Mouse (Mus musculus): Measurements from ENCODE around the gene Hnrnpab. TPM values are rescaled to one million over a fixed set of nuclear protein-coding genes. Genes with fewer than 3 reads are reported as not detected.
"Not testable (repeated sequence)": the region's sequence is repeated elsewhere in the genome, so short reads cannot be mapped to it uniquely, and the experiment has no call there.

The Hnrnpab gene
- polyA plus RNA-seq, 1 experiment from 2014 or later = 530 TPM

DNA sequence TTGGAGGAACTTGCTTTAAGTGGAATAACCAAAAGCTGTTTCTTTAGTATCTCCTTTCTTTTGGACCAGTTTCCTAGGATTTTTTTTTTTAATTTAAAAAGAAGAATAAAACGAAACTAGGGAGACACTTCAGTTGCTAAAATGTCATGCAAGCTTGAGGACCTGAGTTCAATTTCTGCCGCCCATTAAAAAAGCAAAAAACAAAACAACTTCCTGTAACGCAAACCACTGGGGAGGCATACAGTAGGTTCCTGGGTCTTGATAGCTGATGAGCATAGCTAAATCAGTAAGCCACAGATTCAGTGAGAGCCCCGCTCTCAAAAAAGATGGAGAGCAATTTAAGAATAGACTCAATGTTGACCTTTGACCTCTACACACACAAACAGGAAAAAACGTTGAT is 31.9 kb upstream of the Hnrnpab start:
- H3K36me3 ChIP-seq (ENCODE audit: control insufficient read depth, insufficient read depth, low read length) = no peaks in the 10 kb centered on the region
- ATAC-seq (ENCODE audit: low FRiP score, low TSS enrichment) = no peak
- no peaks in the 10 kb centered on the region for H3K9me3 ChIP-seq (ENCODE audit: control insufficient read depth, low read length)
- H3K4me1 ChIP-seq (ENCODE audit: control insufficient read depth, insufficient read depth, low read length) = peaks cover 12% of the 10 kb centered on the region
- no peak overlapping the region for H3K9ac ChIP-seq (replicated peaks; ENCODE audit: low read length)
- 73% methylated on average over 5 of the region's 5 CpGs for WGBS
- DNase-seq = no peak
- no peak overlapping the region for H3K27ac ChIP-seq (replicated peaks; ENCODE audit: low read depth, low read length)
- no peak overlapping the region for H3K4me3 ChIP-seq (replicated peaks; ENCODE audit: low read depth, low read length)
- H3K4me2 ChIP-seq (ENCODE audit: low read length) = no peak overlapping the region
- H3K27me3 ChIP-seq (ENCODE audit: control insufficient read depth, insufficient read depth, low read length) = peaks cover 3% of the 10 kb centered on the region; the same call in 1 of the 2 replicates

- Histone ChIP-seq H3K36me3 (ENCODE audit: control insufficient read depth, insufficient read depth, low read length) (no peaks in the 10 kb centered on the region), H3K4me2 (ENCODE audit: low read length) (peak overlapping the region; percentile 17; the same call in 1 of the 2 replicates), H3K27ac (replicated peaks; ENCODE audit: low read depth, low read length) (no peak overlapping the region), H3K4me1 (ENCODE audit: control insufficient read depth, insufficient read depth, low read length) (peaks cover 12% of the 10 kb centered on the region), H3K27me3 (ENCODE audit: control insufficient read depth, insufficient read depth, low read length) (peaks cover 3% of the 10 kb centered on the region; the same call in 1 of the 2 replicates), H3K9ac (replicated peaks; ENCODE audit: low read length) (no peak overlapping the region; the same call in 1 of the 2 replicates), H3K9me3 (ENCODE audit: control insufficient read depth, low read length) (no peaks in the 10 kb centered on the region), H3K4me3 (replicated peaks; ENCODE audit: low read depth, low read length) (no peak overlapping the region)
- 4% methylated on average over 17 of the region's 17 CpGs for WGBS
- ATAC-seq (ENCODE audit: low FRiP score, low TSS enrichment) = no peak
- no peak for DNase-seq
Observed at GRCm38 (mm10) chr11:51637971-51638414, 31.3 kb upstream of the Hnrnpab start.

DNA sequence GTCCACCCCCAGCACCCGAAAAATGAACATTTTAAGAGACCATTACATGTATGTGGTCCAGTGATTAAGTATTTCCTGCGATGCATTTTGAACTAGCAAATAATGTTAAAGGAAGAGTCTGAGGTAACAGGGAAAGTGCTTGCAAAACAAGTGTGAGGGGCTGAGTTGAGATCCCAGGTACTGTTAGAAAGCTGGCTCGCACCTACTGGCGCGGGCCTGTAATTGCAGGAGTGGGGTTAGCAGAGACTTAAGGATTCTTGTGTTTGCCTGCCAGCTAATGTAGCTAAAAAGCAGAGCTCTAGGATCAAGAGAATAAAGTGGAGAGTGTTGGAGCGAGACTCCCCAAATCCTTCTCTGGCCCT is 29.7 kb upstream of the Hnrnpab start:
- Histone ChIP-seq H3K4me2 (ENCODE audit: low read length) (peak overlapping the region; percentile 86), H3K4me1 (ENCODE audit: control insufficient read depth, insufficient read depth, low read length) (peaks cover 12% of the 10 kb centered on the region), H3K27ac (replicated peaks; ENCODE audit: low read depth, low read length) (peak overlapping the region; percentile 80), H3K9ac (replicated peaks; ENCODE audit: low read length) (peak overlapping the region; percentile 69), H3K27me3 (ENCODE audit: control insufficient read depth, insufficient read depth, low read length) (peaks cover 3% of the 10 kb centered on the region; the same call in 1 of the 2 replicates), H3K36me3 (ENCODE audit: control insufficient read depth, insufficient read depth, low read length) (no peaks in the 10 kb centered on the region), H3K9me3 (ENCODE audit: control insufficient read depth, low read length) (no peaks in the 10 kb centered on the region), H3K4me3 (replicated peaks; ENCODE audit: low read depth, low read length) (peak overlapping the region; percentile 74)
- no peak; the same call in 1 of the 2 replicates for ATAC-seq (ENCODE audit: low FRiP score, low TSS enrichment)
- peak; percentile 82 for DNase-seq
- WGBS = 3% methylated on average over 6 of the region's 6 CpGs

DNA sequence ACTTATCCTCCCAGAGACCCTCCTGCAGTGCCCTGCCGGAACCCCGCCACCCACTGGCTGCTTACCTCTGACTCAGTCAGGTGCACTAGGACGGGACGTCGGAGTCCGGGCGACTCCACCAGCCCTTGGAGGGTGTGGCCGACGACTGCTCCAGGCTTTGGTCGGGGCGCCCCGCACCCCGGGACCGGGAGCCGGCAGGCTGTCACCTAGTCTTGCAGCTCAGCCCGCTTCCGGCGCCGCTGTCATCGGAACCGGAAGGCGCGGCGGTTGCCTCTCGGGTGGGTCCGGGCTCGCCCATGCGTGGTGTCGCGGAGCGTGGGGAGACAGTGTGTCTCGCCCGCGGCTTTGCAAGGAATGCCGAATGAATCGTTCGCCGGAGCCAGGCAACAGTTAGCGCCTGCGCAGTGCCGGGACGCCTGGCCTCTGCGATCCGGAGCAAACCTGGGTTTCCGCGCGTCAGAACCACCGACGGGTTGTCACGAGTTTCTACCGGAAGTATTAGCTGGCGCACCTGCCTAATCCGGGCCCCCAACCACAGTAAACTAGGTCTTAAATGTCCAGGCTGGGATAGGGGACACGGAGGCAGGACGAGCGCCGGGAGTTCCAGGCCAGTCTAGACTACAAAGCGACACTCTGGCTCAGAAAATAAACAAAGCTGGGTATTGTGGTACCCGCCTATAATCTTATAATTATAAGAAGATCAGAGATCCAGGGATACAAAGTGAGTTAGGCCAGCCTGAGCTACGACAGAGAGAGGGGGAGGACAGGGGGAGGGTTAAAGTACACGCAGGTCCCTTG is 29.1 kb upstream of the Hnrnpab start, which contains the start of gene Rmnd5b:
Gene Rmnd5b, minus strand, starts transcription at position 372 of the 798 bp plus-strand sequence.
- peaks cover 12% of the 10 kb centered on the region for H3K4me1 ChIP-seq (ENCODE audit: control insufficient read depth, insufficient read depth, low read length)
- ATAC-seq (ENCODE audit: low FRiP score, low TSS enrichment) = peak; percentile 91
- peak within 1 kb of the TSS; percentile 86 for H3K4me2 ChIP-seq (ENCODE audit: low read length)
- no peaks in the 10 kb centered on the region for H3K9me3 ChIP-seq (ENCODE audit: control insufficient read depth, low read length)
- under 1% methylated on average over 61 of the region's 61 CpGs for WGBS
- H3K4me3 ChIP-seq (replicated peaks; ENCODE audit: low read depth, low read length) = peak within 1 kb of the TSS; percentile 74
- H3K27me3 ChIP-seq (ENCODE audit: control insufficient read depth, insufficient read depth, low read length) = peaks cover 3% of the 10 kb centered on the region; the same call in 1 of the 2 replicates
- H3K27ac ChIP-seq (replicated peaks; ENCODE audit: low read depth, low read length) = peak within 1 kb of the TSS; percentile 80
- DNase-seq = peak; percentile 96
- H3K9ac ChIP-seq (replicated peaks; ENCODE audit: low read length) = peak within 1 kb of the TSS; percentile 69
- H3K36me3 ChIP-seq (ENCODE audit: control insufficient read depth, insufficient read depth, low read length) = no peaks in the 10 kb centered on the region

- WGBS = 20% methylated on average over 6 of the region's 6 CpGs
- Histone ChIP-seq H3K4me1 (ENCODE audit: control insufficient read depth, insufficient read depth, low read length) (peaks cover 12% of the 10 kb centered on the region), H3K4me3 (replicated peaks; ENCODE audit: low read depth, low read length) (peak overlapping the region; percentile 74), H3K4me2 (ENCODE audit: low read length) (peak overlapping the region; percentile 86), H3K9me3 (ENCODE audit: control insufficient read depth, low read length) (no peaks in the 10 kb centered on the region), H3K27ac (replicated peaks; ENCODE audit: low read depth, low read length) (peak overlapping the region; percentile 80), H3K36me3 (ENCODE audit: control insufficient read depth, insufficient read depth, low read length) (no peaks in the 10 kb centered on the region), H3K9ac (replicated peaks; ENCODE audit: low read length) (peak overlapping the region; percentile 69), H3K27me3 (ENCODE audit: control insufficient read depth, insufficient read depth, low read length) (peaks cover 3% of the 10 kb centered on the region; the same call in 1 of the 2 replicates)
- ATAC-seq (ENCODE audit: low FRiP score, low TSS enrichment) (no peak), DNase-seq (no peak)
Observed at GRCm38 (mm10) chr11:51635127-51635524, 28.5 kb upstream of the Hnrnpab start.

DNA sequence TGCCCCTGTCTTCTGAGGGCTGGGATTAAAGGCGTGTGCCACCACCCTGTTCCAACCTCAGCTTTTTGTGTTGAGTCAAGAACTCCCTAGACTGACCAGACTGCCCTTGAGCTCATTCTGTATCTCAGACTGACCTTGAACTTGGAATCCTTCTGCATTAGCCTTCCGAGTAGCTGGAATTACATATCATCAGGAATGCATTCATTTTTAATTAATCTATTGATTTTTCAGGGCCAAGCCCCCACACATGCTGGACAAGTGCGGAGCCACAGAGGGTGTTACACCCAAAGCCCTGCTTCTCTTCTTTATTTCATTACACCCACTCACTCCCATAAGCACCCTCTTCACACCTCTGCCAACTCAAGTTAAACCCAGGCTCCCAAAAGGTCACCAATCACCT is 27.1 kb upstream of the Hnrnpab start:
- DNase-seq = no peak
- Histone ChIP-seq H3K9me3 (ENCODE audit: control insufficient read depth, low read length) (no peaks in the 10 kb centered on the region), H3K4me1 (ENCODE audit: control insufficient read depth, insufficient read depth, low read length) (peaks cover 12% of the 10 kb centered on the region), H3K9ac (replicated peaks; ENCODE audit: low read length) (no peak overlapping the region), H3K27ac (replicated peaks; ENCODE audit: low read depth, low read length) (no peak overlapping the region), H3K27me3 (ENCODE audit: control insufficient read depth, insufficient read depth, low read length) (peaks cover 3% of the 10 kb centered on the region; the same call in 1 of the 2 replicates), H3K4me3 (replicated peaks; ENCODE audit: low read depth, low read length) (no peak overlapping the region), H3K36me3 (ENCODE audit: control insufficient read depth, insufficient read depth, low read length) (peaks cover 12% of the 10 kb centered on the region), H3K4me2 (ENCODE audit: low read length) (no peak overlapping the region)
- no peak for ATAC-seq (ENCODE audit: low FRiP score, low TSS enrichment)
- 89% methylated on average over 3 of the region's 3 CpGs for WGBS

DNA sequence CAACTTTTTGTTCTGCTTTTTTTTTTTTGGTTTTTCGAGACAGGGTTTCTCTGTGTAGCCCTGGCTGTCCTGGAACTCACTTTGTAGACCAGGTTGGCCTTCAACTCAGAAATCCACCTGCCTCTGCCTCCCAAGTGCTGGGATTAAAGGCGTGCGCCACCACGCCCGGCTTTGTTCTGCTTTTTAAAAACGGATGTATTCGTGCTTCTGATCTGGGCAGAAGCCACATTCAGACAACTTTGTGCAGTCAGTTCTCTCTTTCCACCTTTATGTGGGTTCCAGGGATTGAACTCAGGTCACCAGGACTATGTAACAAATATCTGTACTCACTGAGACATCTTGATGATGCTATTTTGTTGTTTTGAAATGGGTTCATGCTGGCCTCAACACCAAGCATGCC is 26.6 kb upstream of the Hnrnpab start:
- H3K9me3 ChIP-seq (ENCODE audit: control insufficient read depth, low read length); H3K27ac ChIP-seq (replicated peaks; ENCODE audit: low read depth, low read length); H3K27me3 ChIP-seq (ENCODE audit: control insufficient read depth, insufficient read depth, low read length); H3K4me3 ChIP-seq (replicated peaks; ENCODE audit: low read depth, low read length); DNase-seq; ATAC-seq (ENCODE audit: low FRiP score, low TSS enrichment); H3K9ac ChIP-seq (replicated peaks; ENCODE audit: low read length); H3K4me2 ChIP-seq (ENCODE audit: low read length): not testable (repeated sequence)
- H3K4me1 ChIP-seq (ENCODE audit: control insufficient read depth, insufficient read depth, low read length) = peaks cover 12% of the 10 kb centered on the region
- WGBS = 97% methylated on average over 7 of the region's 7 CpGs
- H3K36me3 ChIP-seq (ENCODE audit: control insufficient read depth, insufficient read depth, low read length) = peaks cover 15% of the 10 kb centered on the region

GRCm38 (mm10) chr11:51632130-51632753 is 25.6 kb upstream of the Hnrnpab start:
- Histone ChIP-seq H3K36me3 (ENCODE audit: control insufficient read depth, insufficient read depth, low read length) (peaks cover 24% of the 10 kb centered on the region), H3K9ac (replicated peaks; ENCODE audit: low read length) (no peak overlapping the region), H3K4me3 (replicated peaks; ENCODE audit: low read depth, low read length) (no peak overlapping the region), H3K27ac (replicated peaks; ENCODE audit: low read depth, low read length) (no peak overlapping the region), H3K9me3 (ENCODE audit: control insufficient read depth, low read length) (no peaks in the 10 kb centered on the region), H3K4me1 (ENCODE audit: control insufficient read depth, insufficient read depth, low read length) (peaks cover 12% of the 10 kb centered on the region), H3K27me3 (ENCODE audit: control insufficient read depth, insufficient read depth, low read length) (no peaks in the 10 kb centered on the region), H3K4me2 (ENCODE audit: low read length) (no peak overlapping the region)
- 93% methylated on average over 6 of the region's 6 CpGs for WGBS
- no peak for DNase-seq
- ATAC-seq (ENCODE audit: low FRiP score, low TSS enrichment) = no peak

Measured in midbrain, embryonic 14.5 days (tissue).